Mouse (Mus musculus) C2C12 (cell line): ENCODE measurements around the gene Rab11fip5. TPM values are rescaled to one million over a fixed set of nuclear protein-coding genes. Genes with fewer than 3 reads are reported as not detected.
A peak's percentile ranks its signal among the peaks of the same experiment; 100 is the strongest.

Experiments
- H3K27me3 ChIP-seq: one replicate; pipeline ENCODE4 v1.6.1; 2011; ENCODE audit not compliant: control insufficient read depth, insufficient read depth, insufficient read length
- H3K36me3 ChIP-seq: one replicate; pipeline ENCODE4 v1.6.1; 2011; ENCODE audit not compliant: control insufficient read depth, insufficient read depth
- H3K4me3 ChIP-seq: one replicate; pipeline ENCODE4 v1.5.1; 2011; ENCODE audit warnings: mild to moderate bottlenecking, control low read depth; ENCODE audit not compliant: poor library complexity, insufficient read depth, severe bottlenecking
- H3K79me2 ChIP-seq: one replicate; pipeline ENCODE4 v1.6.1; 2011; ENCODE audit not compliant: control insufficient read depth, insufficient read depth
- H3K79me3 ChIP-seq: one replicate; pipeline ENCODE4 v1.6.1; 2011; ENCODE audit warnings: low read depth, control low read depth
- H3ac ChIP-seq: one replicate; pipeline ENCODE3; 2011; ENCODE audit warnings: low read depth; ENCODE audit not compliant: control insufficient read depth, insufficient read length
- CEBPB ChIP-seq: IDR thresholded peaks from one replicate; pipeline ENCODE4 v1.6.1; 2011; ENCODE audit warnings: low read depth, mild to moderate bottlenecking, control low read depth, moderate library complexity
- CTCF ChIP-seq: IDR thresholded peaks from one replicate; pipeline ENCODE4 v1.5.1; 2011; ENCODE audit not compliant: control insufficient read depth, insufficient read depth, insufficient read length
- FOSL1 ChIP-seq: IDR thresholded peaks from one replicate; pipeline ENCODE4 v1.8.0; 2011; ENCODE audit warnings: mild to moderate bottlenecking, low read length; ENCODE audit not compliant: poor library complexity, insufficient read depth, severe bottlenecking
- MAX ChIP-seq: IDR thresholded peaks from one replicate; pipeline ENCODE4 v1.6.1; 2011; ENCODE audit warnings: mild to moderate bottlenecking, control low read depth
- MYOD1 ChIP-seq: IDR thresholded peaks from one replicate; pipeline ENCODE4 v1.6.1; 2011; ENCODE audit warnings: low read depth; ENCODE audit not compliant: control insufficient read depth, insufficient read length
- MYOG ChIP-seq: IDR thresholded peaks from one replicate; pipeline ENCODE4 v1.6.1; 2011; ENCODE audit not compliant: control insufficient read depth, insufficient read length; ENCODE audit errors: extremely low read depth
- USF1 ChIP-seq: IDR thresholded peaks from one replicate; pipeline ENCODE4 v1.6.1; 2011; ENCODE audit warnings: low read depth, mild to moderate bottlenecking, control low read depth, moderate library complexity
- polyA plus RNA-seq: library from polyadenylated mRNA; unstranded; fragments of >200 nt; fragmentation: generic; extraction: Trizol; gene quantifications from one replicate; pipeline ENCODE4 v1.2.1, GENCODE M21; 2012; ENCODE audit warnings: missing spikeins

Gene Rab11fip5
- polyA plus RNA-seq, 1 experiment: 6.6 TPM

GRCm38 (mm10) chr6:85391803-85392202 lies 17.4 kb upstream of the Rab11fip5 start:
- Histone ChIP-seq H3K36me3 (no peaks in the 10 kb centered on the region), H3K79me2 (no peaks in the 10 kb centered on the region), H3ac (no peak overlapping the region), H3K4me3 (no peak overlapping the region), H3K79me3 (no peaks in the 10 kb centered on the region), H3K27me3 (peaks cover 8% of the 10 kb centered on the region)
- peak; percentile 12 for TF ChIP-seq CTCF
- no peak for TF ChIP-seq MAX
- TF ChIP-seq FOSL1: no peak
- TF ChIP-seq CEBPB: no peak
- no peak for TF ChIP-seq USF1
- TF ChIP-seq MYOG: no peak
- TF ChIP-seq MYOD1: no peak

DNA sequence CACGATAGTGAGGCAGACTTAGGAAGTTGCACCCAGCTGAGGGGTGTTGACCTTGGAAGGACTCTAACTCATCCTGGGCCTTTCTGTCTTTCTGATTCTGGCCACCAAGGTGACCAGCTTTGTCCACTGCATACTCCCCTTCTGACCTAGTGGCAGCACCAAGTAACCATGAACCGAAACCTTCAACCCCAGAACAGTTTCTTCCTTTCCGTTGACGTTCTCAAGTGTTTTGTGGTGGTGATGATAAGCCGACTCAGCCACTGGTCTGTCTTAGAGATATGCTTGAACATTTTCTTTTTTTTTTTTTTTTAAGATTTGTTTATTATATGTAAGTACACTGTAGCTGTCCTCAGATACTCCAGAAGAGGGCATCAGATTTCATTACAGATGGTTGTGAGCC lies 14.2 kb upstream of the Rab11fip5 start:
- TF ChIP-seq CTCF (no peak), MYOG (no peak), MYOD1 (no peak), USF1 (no peak), FOSL1 (no peak), MAX (no peak), CEBPB (no peak)
- no peak overlapping the region for H3K4me3 ChIP-seq
- no peaks in the 10 kb centered on the region for H3K79me2 ChIP-seq
- peaks cover 3% of the 10 kb centered on the region for H3K27me3 ChIP-seq
- no peak overlapping the region for H3ac ChIP-seq
- H3K36me3 ChIP-seq: no peaks in the 10 kb centered on the region
- H3K79me3 ChIP-seq: no peaks in the 10 kb centered on the region

GRCm38 (mm10) chr6:85382791-85383190 lies 8.4 kb upstream of the Rab11fip5 start:
- Histone ChIP-seq H3K27me3 (no peaks in the 10 kb centered on the region), H3K79me2 (no peaks in the 10 kb centered on the region), H3ac (no peak overlapping the region), H3K79me3 (no peaks in the 10 kb centered on the region), H3K36me3 (no peaks in the 10 kb centered on the region), H3K4me3 (no peak overlapping the region)
- TF ChIP-seq USF1 (no peak), CTCF (no peak), MYOG (no peak), MYOD1 (peak; percentile 45), MAX (peak; percentile 54), CEBPB (no peak), FOSL1 (peak; percentile 44)

- Histone ChIP-seq H3K27me3 (no peaks in the 10 kb centered on the region), H3K79me3 (no peaks in the 10 kb centered on the region), H3ac (no peak overlapping the region), H3K36me3 (no peaks in the 10 kb centered on the region), H3K79me2 (no peaks in the 10 kb centered on the region), H3K4me3 (no peak overlapping the region)
- no peak for TF ChIP-seq USF1
- no peak for TF ChIP-seq MAX
- no peak for TF ChIP-seq MYOG
- TF ChIP-seq CEBPB: no peak
- no peak for TF ChIP-seq FOSL1
- no peak for TF ChIP-seq MYOD1
- no peak for TF ChIP-seq CTCF
Observed at GRCm38 (mm10) chr6:85381648-85382020, 7.2 kb upstream of the Rab11fip5 start.

DNA sequence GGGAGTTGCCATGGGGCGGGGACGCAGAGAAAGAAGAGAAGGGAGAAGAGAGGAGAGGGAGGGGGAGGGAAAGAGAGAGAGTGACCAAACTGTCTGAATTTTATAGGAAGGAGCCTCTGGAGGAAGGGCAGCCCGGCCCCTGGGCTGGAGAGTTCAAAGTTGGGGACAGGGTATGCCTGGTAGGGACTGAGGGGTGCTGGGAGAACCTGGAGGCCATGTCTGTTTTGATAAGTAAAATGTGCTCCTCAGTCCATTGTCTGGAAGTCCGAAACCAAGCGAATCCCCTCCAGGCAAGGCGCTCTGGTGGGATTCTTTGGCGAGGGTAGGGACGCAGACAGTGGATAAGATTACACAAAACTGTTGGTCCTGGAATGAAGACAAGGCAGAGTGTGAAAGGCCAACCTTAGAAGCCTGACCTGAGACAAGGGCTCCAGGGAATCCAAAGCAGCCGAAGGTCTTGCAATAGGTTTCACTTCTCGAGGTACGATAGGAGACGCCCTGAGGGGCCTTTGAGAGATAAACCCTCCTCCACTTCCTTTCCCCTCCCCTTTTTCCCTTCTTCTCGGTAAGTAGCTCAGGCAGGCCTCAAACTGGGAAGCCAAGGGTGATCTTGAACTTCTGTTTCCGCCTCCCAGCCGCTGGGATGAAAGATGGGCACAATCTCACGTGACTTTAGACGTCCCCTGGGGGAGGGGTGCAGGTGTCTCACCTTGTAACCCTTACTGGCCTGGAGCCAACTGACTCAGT lies 6.6 kb upstream of the Rab11fip5 start:
- H3K27me3 ChIP-seq: no peaks in the 10 kb centered on the region
- no peak overlapping the region for H3K4me3 ChIP-seq
- H3K79me3 ChIP-seq: no peaks in the 10 kb centered on the region
- no peak for TF ChIP-seq FOSL1
- TF ChIP-seq CTCF: no peak
- no peak for TF ChIP-seq USF1
- TF ChIP-seq CEBPB: no peak
- no peak for TF ChIP-seq MYOD1
- no peaks in the 10 kb centered on the region for H3K79me2 ChIP-seq
- H3K36me3 ChIP-seq: no peaks in the 10 kb centered on the region
- no peak overlapping the region for H3ac ChIP-seq
